Mouse (Mus musculus) myocyte (in vitro differentiated cells): ENCODE results near the gene 2610008E11Rik.
"Not testable (repeated sequence)": the region's sequence is repeated elsewhere in the genome, so short reads cannot be mapped to it uniquely, and the experiment has no call there.

ENCODE experiments used
- E2F4 ChIP-seq: IDR thresholded peaks from one replicate; pipeline ENCODE4 v1.6.1; 2011; ENCODE audit warnings: mild to moderate bottlenecking, control low read depth, moderate library complexity; ENCODE audit not compliant: insufficient read depth
- MAX ChIP-seq: IDR thresholded peaks from one replicate; pipeline ENCODE4 v1.6.1; 2011; ENCODE audit warnings: low read depth, mild to moderate bottlenecking, control low read depth
- MYOD1 ChIP-seq, 3 experiments: IDR thresholded peaks; one replicate each; pipeline ENCODE4 v1.6.1; 2011; ENCODE audit warnings: control low read depth in 2 of 3, low read depth in 2 of 3, mild to moderate bottlenecking in 2 of 3, moderate library complexity in 1 of 3; ENCODE audit not compliant: insufficient read length in 2 of 3, control insufficient read depth in 1 of 3
- POLR2AphosphoS2 ChIP-seq: IDR thresholded peaks from one replicate; pipeline ENCODE4 v1.6.1; 2011; ENCODE audit warnings: low read depth, control low read depth; ENCODE audit not compliant: insufficient read length
- TCF3 ChIP-seq: IDR thresholded peaks from one replicate; pipeline ENCODE4 v1.6.1; 2011; ENCODE audit warnings: low read depth, control low read depth; ENCODE audit not compliant: insufficient read length
- USF1 ChIP-seq: IDR thresholded peaks from one replicate; pipeline ENCODE4 v1.6.1; 2011; ENCODE audit warnings: low read depth, mild to moderate bottlenecking, control low read depth, moderate library complexity

- not testable (repeated sequence) for TF ChIP-seq TCF3; MAX; MYOD1 (IDR thresholded peaks at IDR 0.05; ENCODE audit: control insufficient read depth in 1 of 3, insufficient read length in 2 of 3, low read depth in 2 of 3); POLR2AphosphoS2; USF1; E2F4
These were observed 40.0 kb downstream of the 2610008E11Rik start for GRCm38 (mm10) chr10:79057370-79057769.
